Mouse (Mus musculus): ENCODE measurements at regions not wholly inside any gene's neighbourhood (a gene's known extent, or its start where the extent isn't known, plus 50 kb on each side); places are given as distances from the start of the nearest gene placed in this dataset.

- DNase-seq = no peak
Measured at GRCm38 (mm10) chr12:106429991-106430390, 420.0 kb downstream of the Vrk1 start.

GRCm38 (mm10) chr12:106445151-106445550 is 435.1 kb downstream of the Vrk1 start:
- no peak for DNase-seq

GRCm38 (mm10) chr12:106445976-106446375 is 435.9 kb downstream of the Vrk1 start:
- DNase-seq = no peak

- DNase-seq = no peak
Measured at GRCm38 (mm10) chr12:106446876-106447532, 437.0 kb downstream of the Vrk1 start.

GRCm38 (mm10) chr12:106448551-106448950 is 438.5 kb downstream of the Vrk1 start:
- no peak for DNase-seq

GRCm38 (mm10) chr12:106453491-106453890 is 443.5 kb downstream of the Vrk1 start:
- no peak for DNase-seq

- DNase-seq = no peak
Measured at GRCm38 (mm10) chr12:106458215-106458614, 448.2 kb downstream of the Vrk1 start.

GRCm38 (mm10) chr12:106460650-106461049 is 450.6 kb downstream of the Vrk1 start:
- no peak for DNase-seq

- DNase-seq = no peak
Measured at GRCm38 (mm10) chr12:106462281-106462680, 452.3 kb downstream of the Vrk1 start.

- no peak for DNase-seq
Measured at GRCm38 (mm10) chr12:106464701-106465100, 454.7 kb downstream of the Vrk1 start.

GRCm38 (mm10) chr12:106468173-106468860 is 458.3 kb downstream of the Vrk1 start:
- no peak for DNase-seq

- DNase-seq = no peak
Measured at GRCm38 (mm10) chr12:106474501-106475165, 464.6 kb downstream of the Vrk1 start.

- DNase-seq = no peak
Measured at GRCm38 (mm10) chr12:106475486-106476050, 465.5 kb downstream of the Vrk1 start.

- DNase-seq = no peak
Measured at GRCm38 (mm10) chr12:106477040-106477665, 467.1 kb downstream of the Vrk1 start.

GRCm38 (mm10) chr12:106477731-106478130 is 467.7 kb downstream of the Vrk1 start:
- DNase-seq = no peak

- DNase-seq = no peak
Measured at GRCm38 (mm10) chr12:106478381-106478781, 468.4 kb downstream of the Vrk1 start.

GRCm38 (mm10) chr12:106479067-106479877 is 469.2 kb downstream of the Vrk1 start:
- DNase-seq = no peak

- no peak for DNase-seq
Measured at GRCm38 (mm10) chr12:106479878-106480194, 469.8 kb downstream of the Vrk1 start.

GRCm38 (mm10) chr12:106480281-106481060 is 470.4 kb downstream of the Vrk1 start:
- DNase-seq = no peak

- no peak for DNase-seq
Measured at GRCm38 (mm10) chr12:106501622-106502327, 491.7 kb downstream of the Vrk1 start.

GRCm38 (mm10) chr12:106504285-106504684 is 494.3 kb downstream of the Vrk1 start:
- no peak for DNase-seq

Data from lung, postnatal 14 days (tissue).